Mouse (Mus musculus): ENCODE results near the gene Med7.

Med7 gene

DNA sequence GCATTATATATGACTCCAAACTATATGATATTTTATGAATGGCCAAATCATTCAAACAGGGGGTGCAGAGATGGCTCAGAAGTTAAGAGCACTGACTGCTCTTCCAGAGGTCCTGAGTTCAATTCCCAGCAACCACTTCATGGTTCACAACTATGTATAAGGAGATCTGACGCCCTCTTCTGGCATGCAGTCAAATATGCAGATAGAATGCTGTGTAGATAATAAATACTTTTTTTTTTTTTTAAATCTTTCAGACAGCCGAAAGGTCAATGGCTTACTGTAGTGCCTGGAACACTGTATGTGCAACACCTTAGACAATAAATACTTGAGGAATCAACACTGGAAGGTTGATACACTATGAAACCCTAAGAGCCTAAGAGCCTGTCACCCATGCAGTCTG lies 6.6 kb upstream of the Med7 start:
- no peak for DNase-seq (ENCODE audit: low spot score)

DNA sequence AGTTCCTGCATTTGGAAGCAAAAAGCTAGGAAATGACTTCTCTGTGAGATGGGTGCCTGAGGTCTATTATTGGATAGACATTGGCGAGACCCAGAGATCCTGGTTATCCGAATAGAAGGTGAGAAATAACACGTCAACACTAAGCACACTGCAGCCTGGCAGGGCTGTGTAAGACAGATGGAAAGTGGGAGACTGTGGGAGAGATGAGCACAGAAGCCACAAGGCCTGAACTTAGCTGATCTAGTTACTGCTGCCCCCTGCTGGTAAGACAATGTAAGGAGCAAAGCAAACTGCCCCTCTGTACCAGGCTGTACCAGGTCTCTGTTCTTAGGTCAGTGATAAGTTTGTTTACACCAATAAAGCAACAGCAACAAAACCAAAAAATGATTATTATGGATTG lies 5.6 kb upstream of the Med7 start:
- DNase-seq (ENCODE audit: low spot score), result peak; percentile 82

DNA sequence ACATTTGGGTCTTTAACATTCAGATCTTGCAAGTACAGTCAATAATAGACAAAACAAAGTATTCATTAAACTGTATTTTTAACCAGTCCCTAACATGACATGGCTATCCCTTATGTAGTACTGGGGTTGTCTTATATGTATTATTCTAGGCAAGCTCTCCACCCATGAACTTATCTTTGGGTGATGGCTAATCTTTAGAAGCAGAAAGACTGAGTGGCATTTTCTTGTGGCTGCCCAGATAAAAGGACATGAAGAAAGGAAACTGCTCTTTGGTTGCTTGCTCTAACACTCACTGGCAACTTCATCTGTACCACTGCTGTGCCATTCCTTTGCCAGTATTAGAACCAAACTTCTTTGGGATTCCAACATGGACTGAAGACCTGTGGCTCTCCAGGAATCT lies 1.4 kb upstream of the Med7 start:
- DNase-seq (ENCODE audit: low spot score), result no peak

GRCm38 (mm10) chr11:46437459-46438000 lies 805 bp downstream of the Med7 start:
- peak; percentile 55 for DNase-seq (ENCODE audit: low spot score)

DNA sequence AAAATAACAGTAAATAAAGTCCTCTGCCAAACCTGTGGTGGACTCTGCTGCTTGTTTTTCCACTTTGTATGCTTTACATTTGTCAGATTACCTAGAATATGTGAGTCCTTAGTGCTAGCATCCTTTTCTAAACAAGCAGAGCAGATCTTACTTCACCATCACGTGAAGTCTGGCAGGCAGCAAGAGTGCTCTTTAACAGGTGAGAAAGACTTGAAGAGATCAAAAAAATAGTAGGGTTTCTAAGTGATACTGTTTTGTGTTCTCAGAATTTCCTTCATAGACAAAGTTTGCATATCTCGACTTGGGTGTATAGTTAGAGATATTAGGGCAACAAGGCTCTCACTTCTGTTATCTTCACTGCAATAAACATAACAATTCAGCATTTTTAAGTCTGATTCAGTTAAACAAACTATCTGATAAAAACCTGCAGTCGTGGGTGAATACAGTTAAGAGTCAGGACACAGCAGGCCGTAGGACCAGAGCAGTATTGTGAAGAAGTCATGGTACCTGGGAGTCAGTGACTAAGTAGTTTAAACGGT lies 2.3 kb downstream of the Med7 start:
- no peak for DNase-seq (ENCODE audit: low spot score)

DNA sequence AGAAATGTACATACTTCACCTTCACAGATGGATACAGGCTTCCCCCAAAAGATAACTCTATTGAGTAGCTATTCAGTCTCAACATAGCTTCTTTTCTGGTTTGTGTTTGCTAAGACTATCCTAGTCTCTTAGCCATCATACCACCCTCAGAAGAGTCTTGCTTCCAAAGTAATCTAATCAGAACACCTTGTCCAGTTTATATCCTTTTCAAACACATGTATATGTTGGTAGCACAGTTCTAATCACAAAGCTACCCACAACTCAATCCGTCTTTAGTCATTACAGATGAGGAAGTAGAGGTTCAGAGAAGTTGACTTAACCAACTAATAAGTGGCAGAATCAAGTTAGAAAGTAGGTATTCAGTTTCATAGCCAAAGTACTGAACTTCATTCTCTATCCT lies 5.0 kb downstream of the Med7 start:
- no peak for DNase-seq (ENCODE audit: low spot score)

GRCm38 (mm10) chr11:46443152-46443551 lies 6.4 kb downstream of the Med7 start:
- DNase-seq (ENCODE audit: low spot score), result no peak

GRCm38 (mm10) chr11:46443979-46444378 lies 7.3 kb downstream of the Med7 start:
- DNase-seq (ENCODE audit: low spot score), result no peak

DNA sequence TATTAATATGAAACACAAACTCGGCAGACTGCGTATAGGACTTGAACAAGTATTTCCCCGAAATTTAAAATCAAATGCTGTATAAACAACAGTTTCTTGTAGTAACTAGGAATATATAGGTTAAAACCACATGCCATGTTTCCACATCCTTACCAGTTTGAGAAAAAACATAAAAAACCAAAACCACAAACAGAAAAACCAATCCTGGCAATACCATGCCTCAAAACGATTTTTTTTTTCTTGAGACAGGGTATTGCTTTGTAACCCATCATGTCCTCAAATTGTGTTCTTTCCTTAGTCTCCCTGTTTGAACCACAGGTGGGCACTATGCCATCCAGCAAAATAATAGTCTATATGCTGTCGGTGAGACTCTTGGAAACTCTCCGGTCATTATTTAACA lies 9.4 kb downstream of the Med7 start:
- DNase-seq (ENCODE audit: low spot score), result no peak

DNA sequence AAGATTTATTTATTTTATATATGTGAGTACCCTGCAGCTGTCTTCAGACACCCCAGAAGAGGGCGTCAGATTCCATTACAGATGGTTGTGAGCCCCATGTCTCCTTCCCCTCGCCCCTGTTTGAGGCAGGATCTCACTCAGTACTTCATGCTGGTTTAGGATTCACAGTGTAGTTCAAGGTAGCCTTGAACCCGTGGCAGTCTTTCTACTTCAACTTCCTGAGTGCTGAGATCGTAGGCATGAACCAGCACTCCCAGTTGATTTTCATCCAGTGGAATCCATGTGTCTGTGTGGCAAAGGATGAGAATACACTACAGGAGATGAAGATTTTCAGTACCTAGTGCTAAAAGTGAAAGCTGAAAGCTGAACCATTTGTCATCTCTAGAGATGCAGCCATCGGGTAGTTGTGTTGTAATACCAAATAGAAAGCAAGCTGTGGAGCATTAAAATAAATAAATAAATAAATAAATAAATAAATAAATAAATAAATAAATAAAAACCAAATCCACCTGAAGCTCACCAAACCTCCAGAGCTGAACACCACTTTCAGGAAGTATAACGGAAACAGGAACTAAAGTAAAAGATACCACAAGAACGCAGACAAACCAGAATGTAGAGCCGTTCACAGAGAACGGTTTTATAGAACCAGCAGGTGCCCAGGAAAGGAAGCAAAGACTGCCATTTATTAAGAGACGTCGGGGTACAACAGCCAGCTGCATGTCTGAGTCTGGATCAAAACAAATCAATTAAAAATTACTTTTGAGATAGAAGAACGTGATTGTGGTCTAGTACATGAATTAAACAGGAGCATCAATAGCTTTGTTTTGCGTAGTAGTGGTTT lies 11.1 kb downstream of the Med7 start:
- DNase-seq (ENCODE audit: low spot score), result peak; percentile 43

GRCm38 (mm10) chr11:46449461-46450080 lies 12.8 kb downstream of the Med7 start:
- no peak for DNase-seq (ENCODE audit: low spot score)

DNA sequence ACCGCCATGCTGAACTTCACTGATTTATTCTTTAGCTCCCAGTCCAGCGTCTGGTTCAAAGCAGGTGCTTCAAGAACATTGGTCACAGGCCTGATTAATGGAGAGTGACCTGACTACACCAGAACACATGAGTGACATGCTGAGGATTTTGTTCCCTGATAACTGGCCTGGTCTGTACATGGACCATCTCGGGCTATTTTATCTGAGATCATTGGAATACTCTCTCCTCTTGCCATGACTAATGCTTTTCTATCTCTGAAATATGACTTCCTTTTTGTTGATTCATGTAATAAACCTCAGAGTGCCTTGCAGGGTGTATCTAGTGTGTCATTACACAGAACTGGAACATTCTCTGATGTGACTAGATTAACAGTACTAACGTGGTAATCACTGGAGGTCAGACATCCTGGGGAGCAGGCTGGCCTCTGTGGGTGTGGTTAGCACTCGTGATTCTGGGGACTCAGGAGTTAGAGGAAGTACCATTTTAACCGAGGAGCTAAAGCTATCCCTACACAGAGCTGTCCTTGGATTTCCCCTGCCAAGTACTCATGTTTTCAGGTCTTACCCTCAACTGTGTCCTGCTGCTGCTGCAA lies 17.8 kb downstream of the Med7 start, which contains the start of gene Havcr2:
TSS of gene Havcr2 (plus strand) at position 483 of the 593 bp plus-strand sequence.
- no peak for DNase-seq (ENCODE audit: low spot score)

GRCm38 (mm10) chr11:46459960-46460359 lies 23.2 kb downstream of the Med7 start:
- no peak for DNase-seq (ENCODE audit: low spot score)

DNA sequence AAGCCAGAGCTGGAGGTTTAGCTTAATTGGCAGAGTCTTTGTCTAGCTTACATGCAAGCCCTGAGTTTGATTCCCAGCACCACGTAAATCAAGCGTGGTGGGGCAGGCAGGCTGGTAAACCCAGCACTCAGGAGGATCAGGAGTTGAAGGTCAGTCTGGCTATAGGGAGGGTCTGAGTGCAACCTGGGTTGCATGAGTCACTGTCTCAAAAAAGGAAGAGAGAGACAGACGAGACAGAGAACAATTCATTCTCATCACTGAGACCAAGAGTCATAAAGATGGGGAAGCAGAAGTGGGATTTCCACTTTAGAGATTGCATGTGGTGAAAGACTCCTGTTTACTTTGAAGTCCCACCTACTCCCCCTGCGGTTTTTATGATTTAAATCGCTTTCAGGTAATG lies 24.6 kb downstream of the Med7 start:
- DNase-seq (ENCODE audit: low spot score), result no peak

GRCm38 (mm10) chr11:46461931-46462330 lies 25.2 kb downstream of the Med7 start:
- no peak for DNase-seq (ENCODE audit: low spot score)

DNA sequence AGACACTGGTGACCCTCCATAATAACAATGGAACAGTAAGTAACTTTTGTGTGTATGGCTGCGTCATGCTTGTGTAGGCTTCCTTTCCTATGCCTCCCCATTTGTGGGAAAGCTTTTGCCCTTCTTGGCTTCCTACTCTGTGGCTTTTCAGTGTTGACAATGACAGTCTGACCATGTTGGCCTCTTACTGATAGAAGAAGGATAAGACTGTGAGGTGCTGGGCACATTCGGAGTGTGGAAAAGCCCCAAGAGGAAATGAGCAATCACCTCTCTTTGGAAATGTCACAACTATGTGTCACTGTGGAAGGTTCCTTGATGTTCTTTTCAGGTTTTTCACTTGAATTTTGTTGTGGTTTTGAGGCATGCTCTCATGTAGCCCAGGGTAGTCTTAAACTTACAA lies 30.2 kb downstream of the Med7 start:
- no peak for DNase-seq (ENCODE audit: low spot score)

- no peak for DNase-seq (ENCODE audit: low spot score)
These were observed 37.5 kb downstream of the Med7 start for GRCm38 (mm10) chr11:46474220-46474619.

DNA sequence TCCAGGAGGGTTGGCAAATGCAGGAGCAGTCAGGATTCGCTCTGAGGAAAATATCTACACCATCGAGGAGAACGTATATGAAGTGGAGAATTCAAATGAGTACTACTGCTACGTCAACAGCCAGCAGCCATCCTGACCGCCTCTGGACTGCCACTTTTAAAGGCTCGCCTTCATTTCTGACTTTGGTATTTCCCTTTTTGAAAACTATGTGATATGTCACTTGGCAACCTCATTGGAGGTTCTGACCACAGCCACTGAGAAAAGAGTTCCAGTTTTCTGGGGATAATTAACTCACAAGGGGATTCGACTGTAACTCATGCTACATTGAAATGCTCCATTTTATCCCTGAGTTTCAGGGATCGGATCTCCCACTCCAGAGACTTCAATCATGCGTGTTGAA lies 42.6 kb downstream of the Med7 start:
- no peak for DNase-seq (ENCODE audit: low spot score)

DNA sequence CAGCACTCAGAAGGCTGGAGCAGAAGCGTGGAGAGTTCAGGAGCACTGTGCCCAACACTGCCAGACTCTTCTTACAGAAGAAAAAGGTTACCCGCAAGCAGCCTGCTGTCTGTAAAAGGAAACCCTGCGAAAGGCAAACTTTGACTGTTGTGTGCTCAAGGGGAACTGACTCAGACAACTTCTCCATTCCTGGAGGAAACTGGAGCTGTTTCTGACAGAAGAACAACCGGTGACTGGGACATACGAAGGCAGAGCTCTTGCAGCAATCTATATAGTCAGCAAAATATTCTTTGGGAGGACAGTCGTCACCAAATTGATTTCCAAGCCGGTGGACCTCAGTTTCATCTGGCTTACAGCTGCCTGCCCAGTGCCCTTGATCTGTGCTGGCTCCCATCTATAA lies 43.8 kb downstream of the Med7 start:
- no peak for DNase-seq (ENCODE audit: low spot score)

GRCm38 (mm10) chr11:46488231-46488630 lies 51.5 kb downstream of the Med7 start:
- no peak for DNase-seq (ENCODE audit: low spot score)

GRCm38 (mm10) chr11:46488650-46489049 lies 51.9 kb downstream of the Med7 start:
- no peak for DNase-seq (ENCODE audit: low spot score)

All from T-cell, adult 2 months (primary cell).